Mouse (Mus musculus): ENCODE measurements at regions not wholly inside any gene's neighbourhood (a gene's known extent, or its start where the extent isn't known, plus 50 kb on each side); places are given as distances from the start of the nearest gene placed in this dataset.

DNA sequence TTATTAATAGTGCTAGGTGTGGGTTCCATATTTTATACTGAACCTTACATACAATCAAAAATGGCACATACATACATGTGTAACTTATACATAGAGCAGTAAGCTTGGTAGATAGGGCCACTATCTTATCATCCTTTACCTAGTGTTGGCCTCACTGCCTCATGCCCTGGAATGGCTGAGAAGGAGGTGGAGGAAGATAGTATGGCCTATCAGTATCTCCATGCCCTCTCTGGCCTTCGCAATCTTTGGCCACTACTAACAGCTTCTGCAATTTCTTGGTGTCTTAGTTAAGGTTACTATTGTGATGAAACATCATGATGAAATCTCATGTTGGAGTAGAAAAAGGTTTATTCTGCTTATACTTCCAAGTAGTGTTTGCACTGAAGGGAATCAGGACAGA is 265.4 kb upstream of the Meox2 start:
- H3K4me3 ChIP-seq: no peak overlapping the region
- no peak for DNase-seq (ENCODE audit: low spot score)
- no peaks in the 10 kb centered on the region for H3K36me3 ChIP-seq (replicated peaks)
- H3K4me1 ChIP-seq: no peaks in the 10 kb centered on the region
- WGBS: 94% methylated on average over 1 of the region's 1 CpGs
- no peaks in the 10 kb centered on the region for H3K27me3 ChIP-seq (replicated peaks; ENCODE audit: low read depth, poor library complexity, severe bottlenecking)
- no peak overlapping the region for H3K27ac ChIP-seq (replicated peaks)
- H3K9me3 ChIP-seq: no peaks in the 10 kb centered on the region

DNA sequence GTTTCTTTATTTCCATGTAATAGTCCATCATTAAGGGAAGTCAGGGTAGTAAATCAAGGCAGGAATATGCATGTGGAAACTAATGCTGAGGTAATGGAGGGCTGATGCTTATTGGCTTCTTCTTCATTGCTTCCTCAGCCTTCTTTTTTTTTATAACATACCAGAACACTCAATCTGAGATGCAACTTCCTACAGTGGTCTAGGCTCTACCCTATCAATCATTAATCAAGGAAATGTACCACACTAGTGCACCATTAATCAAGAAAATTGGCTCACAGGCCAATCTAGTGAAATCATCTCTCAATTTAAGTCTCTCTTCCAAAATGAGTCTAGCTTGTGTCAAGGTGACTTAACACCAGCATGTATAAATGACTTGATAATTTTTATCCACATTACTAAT is 263.2 kb upstream of the Meox2 start:
- Histone ChIP-seq H3K27ac (replicated peaks) (no peak overlapping the region), H3K4me1 (no peaks in the 10 kb centered on the region), H3K27me3 (replicated peaks; ENCODE audit: low read depth, poor library complexity, severe bottlenecking) (no peaks in the 10 kb centered on the region), H3K9me3 (no peaks in the 10 kb centered on the region), H3K36me3 (replicated peaks) (no peaks in the 10 kb centered on the region), H3K4me3 (no peak overlapping the region)
- no peak for DNase-seq (ENCODE audit: low spot score)

- Histone ChIP-seq H3K27me3 (replicated peaks; ENCODE audit: low read depth, poor library complexity, severe bottlenecking) (no peaks in the 10 kb centered on the region), H3K9me3 (no peaks in the 10 kb centered on the region), H3K4me3 (no peak overlapping the region), H3K27ac (replicated peaks) (no peak overlapping the region), H3K36me3 (replicated peaks) (no peaks in the 10 kb centered on the region), H3K4me1 (no peaks in the 10 kb centered on the region)
- 91% methylated on average over 2 of the region's 2 CpGs for WGBS
- no peak for DNase-seq (ENCODE audit: low spot score)
Observed at GRCm38 (mm10) chr12:36849086-36849485, 259.3 kb upstream of the Meox2 start.

- Histone ChIP-seq H3K4me1 (no peaks in the 10 kb centered on the region), H3K27ac (replicated peaks) (no peak overlapping the region), H3K27me3 (replicated peaks; ENCODE audit: low read depth, poor library complexity, severe bottlenecking) (no peaks in the 10 kb centered on the region), H3K4me3 (no peak overlapping the region), H3K36me3 (replicated peaks) (no peaks in the 10 kb centered on the region), H3K9me3 (no peaks in the 10 kb centered on the region)
- 77% methylated on average over 7 of the region's 7 CpGs for WGBS
- no peak for DNase-seq (ENCODE audit: low spot score)
Observed at GRCm38 (mm10) chr12:36863113-36863512, 245.2 kb upstream of the Meox2 start.

GRCm38 (mm10) chr12:36880724-36881123 is 227.6 kb upstream of the Meox2 start:
- Histone ChIP-seq H3K9me3 (no peaks in the 10 kb centered on the region), H3K27me3 (replicated peaks; ENCODE audit: low read depth, poor library complexity, severe bottlenecking) (no peaks in the 10 kb centered on the region), H3K4me3 (no peak overlapping the region), H3K4me1 (no peaks in the 10 kb centered on the region), H3K27ac (replicated peaks) (no peak overlapping the region), H3K36me3 (replicated peaks) (no peaks in the 10 kb centered on the region)
- 91% methylated on average over 1 of the region's 1 CpGs for WGBS
- no peak for DNase-seq (ENCODE audit: low spot score)

DNA sequence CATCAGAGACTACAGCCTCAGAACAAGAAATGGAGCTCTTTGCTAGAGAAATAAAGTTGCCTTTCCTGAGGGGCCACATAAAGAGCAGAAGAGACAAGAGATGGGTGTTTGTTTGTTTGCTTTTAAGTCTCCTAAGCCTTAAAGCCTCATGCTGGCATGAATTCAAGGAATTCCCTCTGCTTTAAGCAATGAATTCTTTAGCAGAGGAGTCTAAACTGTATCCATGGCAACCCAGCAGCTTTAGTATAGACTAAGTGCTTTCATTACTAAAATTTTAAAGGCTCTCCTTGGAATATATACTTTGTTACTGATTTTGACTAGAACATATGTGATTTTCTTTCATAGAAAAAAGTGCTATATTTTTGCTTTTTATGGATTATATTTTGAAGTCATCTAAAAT is 195.0 kb upstream of the Meox2 start:
- Histone ChIP-seq H3K4me3 (no peak overlapping the region), H3K9me3 (no peaks in the 10 kb centered on the region), H3K27ac (replicated peaks) (no peak overlapping the region), H3K4me1 (peaks cover 2% of the 10 kb centered on the region; the same call in 1 of the 2 replicates), H3K36me3 (replicated peaks) (no peaks in the 10 kb centered on the region), H3K27me3 (replicated peaks; ENCODE audit: low read depth, poor library complexity, severe bottlenecking) (no peaks in the 10 kb centered on the region)
- DNase-seq (ENCODE audit: low spot score): no peak

GRCm38 (mm10) chr12:36917576-36918106 is 190.7 kb upstream of the Meox2 start:
- no peaks in the 10 kb centered on the region for H3K27me3 ChIP-seq (replicated peaks; ENCODE audit: low read depth, poor library complexity, severe bottlenecking)
- no peaks in the 10 kb centered on the region for H3K36me3 ChIP-seq (replicated peaks)
- no peaks in the 10 kb centered on the region for H3K9me3 ChIP-seq
- H3K4me1 ChIP-seq: peaks cover 4% of the 10 kb centered on the region; the same call in 1 of the 2 replicates
- 20% methylated on average over 1 of the region's 1 CpGs for WGBS
- DNase-seq (ENCODE audit: low spot score): no peak
- no peak overlapping the region for H3K4me3 ChIP-seq
- H3K27ac ChIP-seq (replicated peaks): no peak overlapping the region

- H3K9me3 ChIP-seq: no peaks in the 10 kb centered on the region
- no peaks in the 10 kb centered on the region for H3K27me3 ChIP-seq (replicated peaks; ENCODE audit: low read depth, poor library complexity, severe bottlenecking)
- WGBS: 37% methylated on average over 5 of the region's 5 CpGs
- no peak for DNase-seq (ENCODE audit: low spot score)
- H3K4me3 ChIP-seq: no peak overlapping the region
- 0 out of 2 replicates have a peak overlapping the region, but pooled peaks have one; percentile 10 for H3K27ac ChIP-seq (replicated peaks)
- H3K4me1 ChIP-seq: peaks cover 4% of the 10 kb centered on the region; the same call in 1 of the 2 replicates
- H3K36me3 ChIP-seq (replicated peaks): no peaks in the 10 kb centered on the region
Observed at GRCm38 (mm10) chr12:36918294-36918876, 190.0 kb upstream of the Meox2 start.

DNA sequence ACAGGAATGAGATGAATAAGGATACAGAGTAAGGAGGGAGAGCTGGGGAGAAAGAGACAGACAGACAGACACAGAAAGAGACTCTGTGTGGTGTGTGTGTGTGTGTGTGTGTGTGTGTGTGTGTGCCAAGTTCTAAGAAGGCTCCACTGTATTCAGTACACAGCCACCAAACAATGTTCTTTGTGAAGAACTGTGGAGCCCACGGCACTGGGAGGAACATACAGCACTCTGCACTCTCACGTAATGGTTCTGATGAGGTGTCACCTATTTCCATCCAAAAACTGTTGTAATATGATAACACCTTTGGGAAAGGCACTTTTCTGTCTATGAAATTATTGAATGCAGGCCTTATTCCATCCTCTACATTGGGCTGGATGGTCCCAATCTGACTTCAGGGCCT is 184.8 kb upstream of the Meox2 start:
- Histone ChIP-seq H3K4me1 (0 out of 2 replicates have a peak, but pooled peaks cover under 1% of the 10 kb centered on the region), H3K27me3 (replicated peaks; ENCODE audit: low read depth, poor library complexity, severe bottlenecking) (no peaks in the 10 kb centered on the region), H3K9me3 (no peaks in the 10 kb centered on the region), H3K36me3 (replicated peaks) (no peaks in the 10 kb centered on the region), H3K27ac (replicated peaks) (no peak overlapping the region), H3K4me3 (no peak overlapping the region)
- WGBS: 81% methylated on average over 2 of the region's 2 CpGs
- no peak for DNase-seq (ENCODE audit: low spot score)

- no peaks in the 10 kb centered on the region; the same call in 1 of the 2 replicates for H3K4me1 ChIP-seq
- H3K4me3 ChIP-seq: no peak overlapping the region
- WGBS: 71% methylated on average over 4 of the region's 4 CpGs
- no peak overlapping the region for H3K27ac ChIP-seq (replicated peaks)
- no peaks in the 10 kb centered on the region for H3K9me3 ChIP-seq
- H3K36me3 ChIP-seq (replicated peaks): no peaks in the 10 kb centered on the region
- H3K27me3 ChIP-seq (replicated peaks; ENCODE audit: low read depth, poor library complexity, severe bottlenecking): no peaks in the 10 kb centered on the region
- no peak for DNase-seq (ENCODE audit: low spot score)
Observed at GRCm38 (mm10) chr12:36926225-36926624, 182.1 kb upstream of the Meox2 start.

GRCm38 (mm10) chr12:36933118-36933610 is 175.2 kb upstream of the Meox2 start:
- peak; percentile 39 for DNase-seq (ENCODE audit: low spot score)
- Histone ChIP-seq H3K36me3 (replicated peaks) (no peaks in the 10 kb centered on the region), H3K27ac (replicated peaks) (peak overlapping the region; percentile 24; the same call in 1 of the 2 replicates), H3K4me1 (peaks cover 10% of the 10 kb centered on the region), H3K27me3 (replicated peaks; ENCODE audit: low read depth, poor library complexity, severe bottlenecking) (no peaks in the 10 kb centered on the region), H3K4me3 (no peak overlapping the region), H3K9me3 (no peaks in the 10 kb centered on the region)
- 5% methylated on average over 6 of the region's 6 CpGs for WGBS

DNA sequence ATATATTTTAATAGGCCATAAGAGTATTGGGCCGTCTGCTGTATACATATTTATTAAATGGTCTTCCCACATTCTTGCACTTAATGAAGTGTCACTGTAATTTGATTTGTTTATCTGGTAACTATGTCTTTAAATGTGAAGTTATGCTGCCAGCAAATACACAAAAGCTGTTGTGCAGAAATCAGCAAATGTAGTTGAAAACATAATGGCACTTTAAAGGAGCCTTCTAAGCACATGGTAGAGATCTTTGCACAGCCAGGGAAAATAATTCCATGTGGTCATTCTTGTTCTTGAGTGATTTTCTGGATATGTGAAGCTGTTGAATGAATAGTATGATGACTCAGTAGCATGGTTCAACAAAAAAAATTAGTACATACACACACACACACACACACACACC is 164.4 kb upstream of the Meox2 start:
- DNase-seq (ENCODE audit: low spot score): no peak
- Histone ChIP-seq H3K9me3 (no peaks in the 10 kb centered on the region), H3K4me1 (no peaks in the 10 kb centered on the region), H3K36me3 (replicated peaks) (no peaks in the 10 kb centered on the region), H3K27me3 (replicated peaks; ENCODE audit: low read depth, poor library complexity, severe bottlenecking) (no peaks in the 10 kb centered on the region), H3K27ac (replicated peaks) (no peak overlapping the region), H3K4me3 (no peak overlapping the region)
- 86% methylated on average over 1 of the region's 1 CpGs for WGBS

DNA sequence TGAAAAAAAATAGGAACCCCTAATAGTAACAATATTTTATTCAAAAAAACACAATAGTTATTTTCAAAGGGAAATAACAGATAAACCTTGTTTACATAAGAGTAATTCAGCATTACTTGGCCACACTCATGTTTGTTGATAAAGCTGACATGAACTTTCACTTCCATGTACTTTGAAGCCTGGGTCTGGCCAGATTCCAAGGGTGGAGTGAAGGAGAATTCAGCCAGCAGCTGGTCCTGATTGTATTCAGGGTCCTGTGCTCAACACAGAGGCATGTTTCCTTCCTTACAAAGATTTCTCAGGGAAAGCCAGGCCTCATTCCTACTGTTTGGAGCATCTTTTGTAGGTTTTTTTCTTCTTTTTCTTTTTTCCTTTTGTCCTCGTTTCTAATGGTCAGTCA is 162.4 kb upstream of the Meox2 start:
- peak; percentile 17 for DNase-seq (ENCODE audit: low spot score)
- Histone ChIP-seq H3K27me3 (replicated peaks; ENCODE audit: low read depth, poor library complexity, severe bottlenecking) (no peaks in the 10 kb centered on the region), H3K36me3 (replicated peaks) (no peaks in the 10 kb centered on the region), H3K27ac (replicated peaks) (no peak overlapping the region), H3K4me1 (no peaks in the 10 kb centered on the region), H3K9me3 (no peaks in the 10 kb centered on the region), H3K4me3 (no peak overlapping the region)
- WGBS: 58% methylated on average over 1 of the region's 1 CpGs
